Mouse (Mus musculus): ENCODE measurements around the gene Tmco1. TPM values are rescaled to one million over a fixed set of nuclear protein-coding genes. Genes with fewer than 3 reads are reported as not detected.
A peak's percentile ranks its signal among the peaks of the same experiment; 100 is the strongest.

Gene Tmco1
- polyA plus RNA-seq, 1 experiment from 2014 or later = 95.7 TPM

- H3K4me2 ChIP-seq (replicated peaks; ENCODE audit: low read depth, low read length) = peak overlapping the region; percentile 22; the same call in 1 of the 2 replicates
- WGBS = 35% methylated on average over 6 of the region's 6 CpGs
- ATAC-seq (ENCODE audit: low FRiP score) = no peak; the same call in 1 of the 2 replicates
- no peak overlapping the region for H3K4me3 ChIP-seq (ENCODE audit: low read depth, low read length)
- no peaks in the 10 kb centered on the region for H3K36me3 ChIP-seq (ENCODE audit: control insufficient read depth, insufficient read depth, low read length)
- no peaks in the 10 kb centered on the region for H3K9me3 ChIP-seq (ENCODE audit: control insufficient read depth, low read length)
- no peaks in the 10 kb centered on the region for H3K27me3 ChIP-seq (ENCODE audit: control insufficient read depth, insufficient read depth, low read length)
- no peak overlapping the region for H3K9ac ChIP-seq (ENCODE audit: low read depth, low read length)
- H3K27ac ChIP-seq (ENCODE audit: low read depth, low read length) = no peak overlapping the region
- H3K4me1 ChIP-seq (replicated peaks; ENCODE audit: control insufficient read depth, insufficient read depth, low read length) = peaks cover 9% of the 10 kb centered on the region
- no peak for DNase-seq (ENCODE audit: low spot score)
These were observed 38.3 kb upstream of the Tmco1 start for GRCm38 (mm10) chr1:167269856-167270270.

- peak overlapping the region; percentile 22 for H3K4me2 ChIP-seq (replicated peaks; ENCODE audit: low read depth, low read length)
- H3K9ac ChIP-seq (ENCODE audit: low read depth, low read length) = peak overlapping the region; percentile 0; the same call in 1 of the 2 replicates
- peak; percentile 49 for DNase-seq (ENCODE audit: low spot score)
- no peak overlapping the region for H3K27ac ChIP-seq (ENCODE audit: low read depth, low read length)
- H3K27me3 ChIP-seq (ENCODE audit: control insufficient read depth, insufficient read depth, low read length) = no peaks in the 10 kb centered on the region
- ATAC-seq (ENCODE audit: low FRiP score) = peak; percentile 53
- H3K4me1 ChIP-seq (replicated peaks; ENCODE audit: control insufficient read depth, insufficient read depth, low read length) = peaks cover 9% of the 10 kb centered on the region
- no peak overlapping the region for H3K4me3 ChIP-seq (ENCODE audit: low read depth, low read length)
- no peaks in the 10 kb centered on the region for H3K9me3 ChIP-seq (ENCODE audit: control insufficient read depth, low read length)
- 17% methylated on average over 19 of the region's 19 CpGs for WGBS
- H3K36me3 ChIP-seq (ENCODE audit: control insufficient read depth, insufficient read depth, low read length) = no peaks in the 10 kb centered on the region
These were observed 37.7 kb upstream of the Tmco1 start for GRCm38 (mm10) chr1:167270342-167271111.

- no peak for ATAC-seq (ENCODE audit: low FRiP score)
- peaks cover 9% of the 10 kb centered on the region for H3K4me1 ChIP-seq (replicated peaks; ENCODE audit: control insufficient read depth, insufficient read depth, low read length)
These were observed 36.9 kb upstream of the Tmco1 start for GRCm38 (mm10) chr1:167271304-167271703.

GRCm38 (mm10) chr1:167271841-167272240 lies 36.3 kb upstream of the Tmco1 start:
- Histone ChIP-seq H3K4me1 (replicated peaks; ENCODE audit: control insufficient read depth, insufficient read depth, low read length) (peaks cover 9% of the 10 kb centered on the region), H3K4me2 (replicated peaks; ENCODE audit: low read depth, low read length) (no peak overlapping the region), H3K27ac (ENCODE audit: low read depth, low read length) (no peak overlapping the region), H3K9me3 (ENCODE audit: control insufficient read depth, low read length) (no peaks in the 10 kb centered on the region), H3K36me3 (ENCODE audit: control insufficient read depth, insufficient read depth, low read length) (no peaks in the 10 kb centered on the region), H3K4me3 (ENCODE audit: low read depth, low read length) (no peak overlapping the region), H3K27me3 (ENCODE audit: control insufficient read depth, insufficient read depth, low read length) (no peaks in the 10 kb centered on the region), H3K9ac (ENCODE audit: low read depth, low read length) (no peak overlapping the region)
- no peak for DNase-seq (ENCODE audit: low spot score)
- no peak for ATAC-seq (ENCODE audit: low FRiP score)
- WGBS = 55% methylated on average over 8 of the region's 8 CpGs

More at GRCm38 (mm10) chr1:167271304-167271703, 36.9 kb upstream of the Tmco1 start:
- H3K27ac ChIP-seq (ENCODE audit: low read depth, low read length) = no peak overlapping the region
- H3K4me2 ChIP-seq (replicated peaks; ENCODE audit: low read depth, low read length) = no peak overlapping the region
- no peak overlapping the region for H3K9ac ChIP-seq (ENCODE audit: low read depth, low read length)
- no peaks in the 10 kb centered on the region for H3K27me3 ChIP-seq (ENCODE audit: control insufficient read depth, insufficient read depth, low read length)
- no peak for DNase-seq (ENCODE audit: low spot score)
- H3K36me3 ChIP-seq (ENCODE audit: control insufficient read depth, insufficient read depth, low read length) = no peaks in the 10 kb centered on the region
- WGBS = 41% methylated on average over 4 of the region's 4 CpGs
- H3K9me3 ChIP-seq (ENCODE audit: control insufficient read depth, low read length) = no peaks in the 10 kb centered on the region
- no peak overlapping the region for H3K4me3 ChIP-seq (ENCODE audit: low read depth, low read length)

GRCm38 (mm10) chr1:167273380-167274163 lies 34.6 kb upstream of the Tmco1 start:
- Histone ChIP-seq H3K4me3 (ENCODE audit: low read depth, low read length) (no peak overlapping the region), H3K4me2 (replicated peaks; ENCODE audit: low read depth, low read length) (no peak overlapping the region), H3K27ac (ENCODE audit: low read depth, low read length) (no peak overlapping the region), H3K9me3 (ENCODE audit: control insufficient read depth, low read length) (no peaks in the 10 kb centered on the region), H3K9ac (ENCODE audit: low read depth, low read length) (no peak overlapping the region), H3K4me1 (replicated peaks; ENCODE audit: control insufficient read depth, insufficient read depth, low read length) (peaks cover 9% of the 10 kb centered on the region), H3K36me3 (ENCODE audit: control insufficient read depth, insufficient read depth, low read length) (no peaks in the 10 kb centered on the region), H3K27me3 (ENCODE audit: control insufficient read depth, insufficient read depth, low read length) (no peaks in the 10 kb centered on the region)
- ATAC-seq (ENCODE audit: low FRiP score) (no peak), DNase-seq (ENCODE audit: low spot score) (no peak)
- WGBS = 76% methylated on average over 14 of the region's 14 CpGs

- 83% methylated on average over 12 of the region's 12 CpGs for WGBS
- H3K4me3 ChIP-seq (ENCODE audit: low read depth, low read length) = no peak overlapping the region
- peaks cover 9% of the 10 kb centered on the region for H3K4me1 ChIP-seq (replicated peaks; ENCODE audit: control insufficient read depth, insufficient read depth, low read length)
These were observed 33.4 kb upstream of the Tmco1 start for GRCm38 (mm10) chr1:167274646-167275390.

GRCm38 (mm10) chr1:167278395-167278794 lies 29.8 kb upstream of the Tmco1 start:
- 77% methylated on average over 6 of the region's 6 CpGs for WGBS
- Histone ChIP-seq H3K9ac (ENCODE audit: low read depth, low read length) (no peak overlapping the region), H3K9me3 (ENCODE audit: control insufficient read depth, low read length) (no peaks in the 10 kb centered on the region), H3K36me3 (ENCODE audit: control insufficient read depth, insufficient read depth, low read length) (no peaks in the 10 kb centered on the region), H3K27me3 (ENCODE audit: control insufficient read depth, insufficient read depth, low read length) (no peaks in the 10 kb centered on the region), H3K27ac (ENCODE audit: low read depth, low read length) (no peak overlapping the region), H3K4me3 (ENCODE audit: low read depth, low read length) (no peak overlapping the region), H3K4me2 (replicated peaks; ENCODE audit: low read depth, low read length) (no peak overlapping the region), H3K4me1 (replicated peaks; ENCODE audit: control insufficient read depth, insufficient read depth, low read length) (peaks cover 5% of the 10 kb centered on the region)
- ATAC-seq (ENCODE audit: low FRiP score) (no peak), DNase-seq (ENCODE audit: low spot score) (no peak)

More at GRCm38 (mm10) chr1:167274646-167275390, 33.4 kb upstream of the Tmco1 start:
- no peak for ATAC-seq (ENCODE audit: low FRiP score)
- no peaks in the 10 kb centered on the region for H3K9me3 ChIP-seq (ENCODE audit: control insufficient read depth, low read length)
- no peak overlapping the region for H3K27ac ChIP-seq (ENCODE audit: low read depth, low read length)
- no peak for DNase-seq (ENCODE audit: low spot score)
- H3K4me2 ChIP-seq (replicated peaks; ENCODE audit: low read depth, low read length) = no peak overlapping the region
- H3K36me3 ChIP-seq (ENCODE audit: control insufficient read depth, insufficient read depth, low read length) = no peaks in the 10 kb centered on the region
- no peak overlapping the region for H3K9ac ChIP-seq (ENCODE audit: low read depth, low read length)
- H3K27me3 ChIP-seq (ENCODE audit: control insufficient read depth, insufficient read depth, low read length) = no peaks in the 10 kb centered on the region

GRCm38 (mm10) chr1:167279160-167279715 lies 28.9 kb upstream of the Tmco1 start:
- no peak overlapping the region for H3K27ac ChIP-seq (ENCODE audit: low read depth, low read length)
- DNase-seq (ENCODE audit: low spot score) (no peak), ATAC-seq (ENCODE audit: low FRiP score) (no peak)
- H3K9me3 ChIP-seq (ENCODE audit: control insufficient read depth, low read length) = no peaks in the 10 kb centered on the region
- H3K36me3 ChIP-seq (ENCODE audit: control insufficient read depth, insufficient read depth, low read length) = no peaks in the 10 kb centered on the region
- peaks cover 5% of the 10 kb centered on the region for H3K4me1 ChIP-seq (replicated peaks; ENCODE audit: control insufficient read depth, insufficient read depth, low read length)
- no peak overlapping the region for H3K9ac ChIP-seq (ENCODE audit: low read depth, low read length)
- no peak overlapping the region for H3K4me3 ChIP-seq (ENCODE audit: low read depth, low read length)
- H3K4me2 ChIP-seq (replicated peaks; ENCODE audit: low read depth, low read length) = no peak overlapping the region
- H3K27me3 ChIP-seq (ENCODE audit: control insufficient read depth, insufficient read depth, low read length) = no peaks in the 10 kb centered on the region
- 68% methylated on average over 13 of the region's 13 CpGs for WGBS

Measured in hindbrain, embryonic 11.5 days (tissue).